Mouse (Mus musculus) MEL (cell line): ENCODE results near the gene Ubash3b. TPM values are rescaled to one million over a fixed set of nuclear protein-coding genes. Genes with fewer than 3 reads are reported as not detected.

ENCODE experiments used
- DNase-seq: peaks from one replicate; pipeline ENCODE4 v3.0.0; 2011; ENCODE audit warnings: low read depth, low spot score
- H3K27ac ChIP-seq: 2 replicates; pipeline ENCODE4 v1.5.1; 2012; ENCODE audit warnings: low read depth, mild to moderate bottlenecking, control low read depth, low read length, moderate library complexity; ENCODE audit not compliant: control insufficient read depth
- H3K27me3 ChIP-seq, 2 experiments: fragments of 150-350 bp in 1 of 2; sonication (generic) in 1 of 2; 2 replicates each; pipeline ENCODE4 v1.6.1; 2012; ENCODE audit warnings: low read length in 2 of 2, mild to moderate bottlenecking in 2 of 2, improper control_type of control experiment in 1 of 2, moderate library complexity in 1 of 2; ENCODE audit not compliant: insufficient read depth in 2 of 2, control insufficient read depth in 1 of 2
- H3K36me3 ChIP-seq, 2 experiments: 2 replicates each; pipeline ENCODE4 v1.6.1; 2012 to 2014; ENCODE audit warnings: low read length in 2 of 2, improper control_type of control experiment in 1 of 2, inconsistent platforms in 1 of 2, mild to moderate bottlenecking in 1 of 2; ENCODE audit not compliant: insufficient read depth in 2 of 2, control insufficient read depth in 1 of 2
- H3K4me1 ChIP-seq, 2 experiments: fragments of 150-350 bp in 1 of 2; sonication (generic) in 1 of 2; 2 replicates each; pipeline ENCODE4 v1.6.1; 2012; ENCODE audit warnings: low read length in 2 of 2, improper control_type of control experiment in 1 of 2, mild to moderate bottlenecking in 1 of 2; ENCODE audit not compliant: insufficient read depth in 2 of 2, control insufficient read depth in 1 of 2
- H3K4me3 ChIP-seq, 2 experiments: fragments of 150-350 bp in 1 of 2; sonication (generic) in 1 of 2; 2 replicates each; pipeline ENCODE4 v1.5.1; 2012; ENCODE audit warnings: low read depth in 2 of 2, low read length in 2 of 2, mild to moderate bottlenecking in 2 of 2, moderate library complexity in 2 of 2, control low read depth in 1 of 2, improper control_type of control experiment in 1 of 2; ENCODE audit not compliant: control insufficient read depth in 1 of 2, insufficient read depth in 1 of 2
- H3K79me2 ChIP-seq: 2 replicates; pipeline ENCODE4 v1.6.1; 2012; ENCODE audit warnings: mild to moderate bottlenecking, low read length, moderate library complexity; ENCODE audit not compliant: control insufficient read depth, poor library complexity, insufficient read depth
- H3K9ac ChIP-seq: 2 replicates; pipeline ENCODE4 v1.6.1; 2012; ENCODE audit warnings: low read depth, mild to moderate bottlenecking, control low read depth, low read length, moderate library complexity; ENCODE audit not compliant: control insufficient read depth, poor library complexity, severe bottlenecking
- H3K9me3 ChIP-seq: fragments of 150-350 bp; sonication (generic); replicated peaks from 2 replicates; pipeline ENCODE4 v1.6.1; 2012; ENCODE audit warnings: mild to moderate bottlenecking, low read length, improper control_type of control experiment, moderate library complexity; ENCODE audit not compliant: insufficient read depth
- BHLHE40 ChIP-seq: IDR thresholded peaks from 2 replicates; pipeline ENCODE4 v1.6.1; 2012; ENCODE audit warnings: low read depth, mild to moderate bottlenecking, inconsistent platforms, low read length, improper control_type of control experiment, borderline replicate concordance
- CHD2 ChIP-seq: IDR thresholded peaks from 2 replicates; pipeline ENCODE4 v1.6.1; 2011; ENCODE audit warnings: low read length, improper control_type of control experiment
- CTCF ChIP-seq, 3 experiments: IDR thresholded peaks in 2 of 3; conservative IDR thresholded peaks in 1 of 3; 2 replicates each; pipeline ENCODE4 v1.5.1; 2011 to 2012; ENCODE audit warnings: low read length in 3 of 3, low read depth in 2 of 3, mild to moderate bottlenecking in 2 of 3, improper control_type of control experiment in 1 of 3, inconsistent platforms in 1 of 3, mixed read lengths in 1 of 3, moderate library complexity in 1 of 3; ENCODE audit not compliant: control insufficient read depth in 1 of 3, insufficient read depth in 1 of 3, poor library complexity in 1 of 3, severe bottlenecking in 1 of 3
- ELF1 ChIP-seq: IDR thresholded peaks from 2 replicates; pipeline ENCODE4 v1.6.1; 2014; ENCODE audit warnings: low read depth, mild to moderate bottlenecking, inconsistent platforms, low read length, improper control_type of control experiment, moderate library complexity
- EP300 ChIP-seq, 2 experiments: IDR thresholded peaks; 2 replicates each; pipeline ENCODE4 v1.6.1; 2011; ENCODE audit warnings: improper control_type of control experiment in 2 of 2, low read length in 2 of 2, low read depth in 1 of 2, mild to moderate bottlenecking in 1 of 2
- ETS1 ChIP-seq: IDR thresholded peaks from 2 replicates; pipeline ENCODE4 v1.6.1; 2012; ENCODE audit warnings: low read depth, mild to moderate bottlenecking, inconsistent platforms, low read length, improper control_type of control experiment, moderate library complexity
- GABPA ChIP-seq: IDR thresholded peaks from 2 replicates; pipeline ENCODE4 v1.6.1; 2012; ENCODE audit warnings: low read depth, mild to moderate bottlenecking, inconsistent platforms, low read length, improper control_type of control experiment, moderate library complexity
- KAT2A ChIP-seq: conservative IDR thresholded peaks from 2 replicates; pipeline ENCODE4 v1.6.1; 2012; ENCODE audit warnings: low read depth, low read length, improper control_type of control experiment, inconsistent platforms
- MEF2A ChIP-seq: IDR thresholded peaks from 2 replicates; pipeline ENCODE4 v1.6.1; 2014; ENCODE audit warnings: low read depth, mild to moderate bottlenecking, inconsistent platforms, low read length, improper control_type of control experiment; ENCODE audit not compliant: poor library complexity, insufficient replicate concordance, severe bottlenecking; ENCODE audit errors: extremely low read depth
- MXI1 ChIP-seq: IDR thresholded peaks from 2 replicates; pipeline ENCODE4 v1.6.1; 2011; ENCODE audit warnings: mild to moderate bottlenecking, low read depth, low read length, improper control_type of control experiment
- NRF1 ChIP-seq: IDR thresholded peaks from 2 replicates; pipeline ENCODE4 v1.6.1; 2014; ENCODE audit warnings: low read depth, mild to moderate bottlenecking, inconsistent platforms, low read length, improper control_type of control experiment, moderate library complexity; ENCODE audit not compliant: poor library complexity, insufficient read depth, severe bottlenecking
- POLR2A ChIP-seq, 2 experiments: IDR thresholded peaks; 2 replicates each; pipeline ENCODE4 v1.6.1; 2011 to 2012; ENCODE audit warnings: low read length in 2 of 2, mild to moderate bottlenecking in 2 of 2, control low read depth in 1 of 2, improper control_type of control experiment in 1 of 2, low read depth in 1 of 2, moderate library complexity in 1 of 2; ENCODE audit not compliant: control insufficient read depth in 1 of 2, insufficient read depth in 1 of 2, poor library complexity in 1 of 2
- POLR2AphosphoS2 ChIP-seq: IDR thresholded peaks from 2 replicates; pipeline ENCODE4 v1.6.1; 2011; ENCODE audit warnings: low read length, improper control_type of control experiment
- POLR2AphosphoS5 ChIP-seq: IDR thresholded peaks from 2 replicates; pipeline ENCODE4 v1.6.1; 2012; ENCODE audit warnings: low read depth, borderline replicate concordance, mild to moderate bottlenecking, inconsistent platforms, low read length, moderate library complexity, mixed read lengths
- RCOR1 ChIP-seq: IDR thresholded peaks from 2 replicates; pipeline ENCODE4 v1.6.1; 2012; ENCODE audit warnings: low read depth, mild to moderate bottlenecking, inconsistent platforms, low read length, improper control_type of control experiment
- SIN3A ChIP-seq: IDR thresholded peaks from 2 replicates; pipeline ENCODE4 v1.6.1; 2012; ENCODE audit warnings: low read length, improper control_type of control experiment, inconsistent platforms
- TAL1 ChIP-seq: IDR thresholded peaks from 2 replicates; pipeline ENCODE4 v1.6.1; 2012; ENCODE audit warnings: mild to moderate bottlenecking, inconsistent platforms, low read length, moderate library complexity, mixed read lengths
- TCF12 ChIP-seq: IDR thresholded peaks from 2 replicates; pipeline ENCODE4 v1.6.1; 2014; ENCODE audit warnings: low read depth, mild to moderate bottlenecking, inconsistent platforms, low read length, improper control_type of control experiment, moderate library complexity
- UBTF ChIP-seq: IDR thresholded peaks from 2 replicates; pipeline ENCODE4 v1.6.1; 2012; ENCODE audit warnings: low read depth, mild to moderate bottlenecking, inconsistent platforms, low read length, improper control_type of control experiment, moderate library complexity, borderline replicate concordance; ENCODE audit not compliant: insufficient read depth
- polyA plus RNA-seq, 2 experiments: library from polyadenylated mRNA; stranded (reverse) in 1 of 2; unstranded in 1 of 2; fragments of >175 nt in 1 of 2; fragments of >200 nt in 1 of 2; gene quantifications; 2 replicates each; pipeline versions ENCODE4 v1.2.1 to v1.2.4; 2012; ENCODE audit warnings: low replicate concordance in 2 of 2, low read depth in 1 of 2; ENCODE audit not compliant: insufficient read length in 2 of 2, insufficient read depth in 1 of 2, missing spikeins in 1 of 2
- total RNA-seq: library from RNA; depleted of rRNA; stranded (reverse); fragments of 300-350 nt; gene quantifications from 2 replicates; pipeline ENCODE4 v1.2.3, GENCODE M21; 2012

Ubash3b gene
- total and polyA plus RNA-seq, 3 experiments = 5.4 to 11.3 TPM; not detected in 1

- Histone ChIP-seq H3K36me3 (peaks cover 0 to 9% of the 10 kb centered on the region in 2 experiments; a peak in 2 of 4 replicates), H3K9me3 (no peaks in the 10 kb centered on the region), H3K27ac (no peak overlapping the region), H3K4me3 (no peak overlapping the region), H3K4me1 (peaks cover 0 to 21% of the 10 kb centered on the region in 2 experiments; a peak in 3 of 4 replicates), H3K9ac (no peak overlapping the region), H3K79me2 (peaks cover 1% of the 10 kb centered on the region; the same call in 1 of the 2 replicates), H3K27me3 (no peaks in the 10 kb centered on the region)
- DNase-seq = no peak
- no peak for TF ChIP-seq ETS1
- no peak for TF ChIP-seq KAT2A
- no peak for TF ChIP-seq CTCF (IDR thresholded peaks at IDR 0.05 in 2 of 3, conservative IDR thresholded peaks at IDR 0.05 in 1 of 3; ENCODE audit: control insufficient read depth in 1 of 3, insufficient read depth in 1 of 3, low read depth in 2 of 3, low read length in 3 of 3, poor library complexity in 1 of 3, severe bottlenecking in 1 of 3)
- no peak for TF ChIP-seq MXI1
These were observed 14.2 kb downstream of the Ubash3b start for GRCm38 (mm10) chr9:41147203-41147842.

- H3K36me3 ChIP-seq = peaks cover 0 to 18% of the 10 kb centered on the region in 2 experiments; a peak in 2 of 4 replicates
- TF ChIP-seq MEF2A (no peak), CTCF (IDR thresholded peaks at IDR 0.05 in 2 of 3, conservative IDR thresholded peaks at IDR 0.05 in 1 of 3; ENCODE audit: control insufficient read depth in 1 of 3, insufficient read depth in 1 of 3, low read depth in 2 of 3, low read length in 3 of 3, poor library complexity in 1 of 3, severe bottlenecking in 1 of 3) (no peak), POLR2AphosphoS5 (no peak), ELF1 (no peak), TAL1 (no peak), POLR2AphosphoS2 (no peak), POLR2A (IDR thresholded peaks at IDR 0.05; ENCODE audit: control insufficient read depth in 1 of 2, insufficient read depth in 1 of 2, low read depth in 1 of 2, low read length in 2 of 2, poor library complexity in 1 of 2) (no peak), CHD2 (no peak), BHLHE40 (no peak), MXI1 (no peak), KAT2A (no peak), GABPA (no peak), EP300 (IDR thresholded peaks at IDR 0.05; ENCODE audit: low read depth in 1 of 2, low read length in 2 of 2) (no peak), TCF12 (no peak), UBTF (no peak), RCOR1 (no peak), NRF1 (no peak), SIN3A (no peak)
These were observed 17.7 kb downstream of the Ubash3b start for GRCm38 (mm10) chr9:41143825-41144224.

More at GRCm38 (mm10) chr9:41143825-41144224, 17.7 kb downstream of the Ubash3b start:
- H3K4me3 ChIP-seq = no peak overlapping the region
- H3K9ac ChIP-seq = no peak overlapping the region
- DNase-seq = no peak
- H3K27ac ChIP-seq = no peak overlapping the region
- no peaks in the 10 kb centered on the region for H3K27me3 ChIP-seq
- no peaks in the 10 kb centered on the region for H3K9me3 ChIP-seq
- H3K4me1 ChIP-seq = peaks cover 9 to 27% of the 10 kb centered on the region in 2 experiments
- no peaks in the 10 kb centered on the region for H3K79me2 ChIP-seq
